Mouse (Mus musculus) G1E (cell line): ENCODE measurements around the gene Tbl2.

Source experiments
- CTCF ChIP-seq: IDR thresholded peaks from 2 replicates; pipeline ENCODE4 v1.5.1; 2012; ENCODE audit warnings: low read depth, low read length, inconsistent platforms, mixed read lengths
- GATA2 ChIP-seq: IDR thresholded peaks from 2 replicates; pipeline ENCODE4 v1.6.1; 2012; ENCODE audit warnings: low read depth, low read length, inconsistent platforms, borderline replicate concordance
- TAL1 ChIP-seq: conservative IDR thresholded peaks from 2 replicates; pipeline ENCODE4 v1.6.1; 2012; ENCODE audit warnings: low read depth, low read length, inconsistent platforms, mixed read lengths

DNA sequence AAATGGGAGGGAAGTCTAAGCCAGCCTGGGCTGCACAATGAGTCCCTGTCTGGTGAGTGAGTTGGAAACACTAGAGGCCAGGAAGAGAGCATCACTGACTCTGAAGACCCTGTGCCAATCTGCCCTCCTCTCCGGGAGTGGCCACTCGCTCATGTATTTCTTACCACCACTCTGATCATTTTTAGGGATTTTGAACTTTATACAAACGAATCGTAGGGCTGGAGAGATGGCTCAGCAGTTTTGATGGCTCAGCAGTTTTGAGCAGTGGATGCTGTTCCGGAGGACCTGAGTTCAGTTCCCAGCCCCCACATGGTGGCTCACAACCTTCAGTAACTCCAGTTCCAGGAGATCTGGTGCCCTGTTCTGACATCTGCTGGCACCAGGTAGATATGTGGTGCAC, 23.5 kb downstream of the Tbl2 start:
- no peak for TF ChIP-seq CTCF
- TF ChIP-seq TAL1: no peak
- TF ChIP-seq GATA2: no peak
